Mouse (Mus musculus): ENCODE results near the gene Nr4a1. TPM values are rescaled to one million over a fixed set of nuclear protein-coding genes. Genes with fewer than 3 reads are reported as not detected.

Nr4a1 gene
- polyA plus RNA-seq, 1 experiment from 2014 or later, result 8.8 TPM

DNA sequence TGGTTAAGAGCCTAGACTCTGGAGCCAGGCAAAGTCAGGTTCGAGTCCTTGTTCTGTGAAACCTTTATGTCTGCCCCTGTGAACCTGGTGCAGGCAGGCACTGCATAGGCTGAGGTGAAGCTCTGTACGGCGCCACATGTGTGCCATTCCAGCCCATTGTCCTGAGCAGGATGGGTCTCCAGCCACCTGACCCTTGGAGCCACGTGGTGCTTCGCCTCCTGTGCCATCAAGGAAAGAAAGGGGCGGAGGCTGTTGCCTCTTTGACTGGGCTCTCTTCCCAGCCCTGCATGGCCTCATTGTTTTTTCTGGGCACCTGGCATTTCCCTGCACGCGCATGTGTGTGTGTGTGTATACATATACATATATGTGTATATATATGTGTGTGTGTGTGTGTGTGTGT lies 14.2 kb upstream of the Nr4a1 start:
- no peaks in the 10 kb centered on the region; the same call in 1 of the 2 replicates for H3K4me1 ChIP-seq (ENCODE audit: insufficient read depth)

GRCm38 (mm10) chr15:101240799-101241204 lies 13.3 kb upstream of the Nr4a1 start:
- Histone ChIP-seq H3K9ac (peak overlapping the region; percentile 21; the same call in 1 of the 2 replicates), H3K4me1 (ENCODE audit: insufficient read depth) (no peaks in the 10 kb centered on the region), H3K36me3 (ENCODE audit: insufficient read depth) (no peaks in the 10 kb centered on the region), H3K9me3 (ENCODE audit: low read depth, low read length) (no peaks in the 10 kb centered on the region), H3K4me2 (peak overlapping the region; percentile 53), H3K4me3 (ENCODE audit: low read depth, low read length) (peak overlapping the region; percentile 15; the same call in 1 of the 2 replicates), H3K27ac (ENCODE audit: low read depth) (peak overlapping the region; percentile 13; the same call in 1 of the 2 replicates), H3K27me3 (ENCODE audit: insufficient read depth, low read length) (0 out of 2 replicates have a peak, but pooled peaks cover 3% of the 10 kb centered on the region)
- peak; percentile 95 for TF ChIP-seq CTCF (IDR thresholded peaks at IDR 0.05; ENCODE audit: low read depth)
- ATAC-seq (ENCODE audit: insufficient read depth) (peak; percentile 75), DNase-seq (peak; percentile 96)
- 2% methylated on average over 10 of the region's 10 CpGs for WGBS

More for the DNA sequence above, 14.2 kb upstream of the Nr4a1 start:
- Histone ChIP-seq H3K27me3 (ENCODE audit: insufficient read depth, low read length) (0 out of 2 replicates have a peak, but pooled peaks cover 3% of the 10 kb centered on the region), H3K27ac (ENCODE audit: low read depth) (no peak overlapping the region), H3K36me3 (ENCODE audit: insufficient read depth) (no peaks in the 10 kb centered on the region), H3K4me2 (no peak overlapping the region), H3K9ac (no peak overlapping the region), H3K9me3 (ENCODE audit: low read depth, low read length) (no peaks in the 10 kb centered on the region), H3K4me3 (ENCODE audit: low read depth, low read length) (no peak overlapping the region)
- ATAC-seq (ENCODE audit: insufficient read depth) (no peak), DNase-seq (no peak)
- WGBS, result 59% methylated on average over 8 of the region's 8 CpGs
- TF ChIP-seq CTCF (IDR thresholded peaks at IDR 0.05; ENCODE audit: low read depth), result no peak

GRCm38 (mm10) chr15:101241236-101241635 lies 12.8 kb upstream of the Nr4a1 start:
- Histone ChIP-seq H3K9ac (peak overlapping the region; percentile 21; the same call in 1 of the 2 replicates), H3K27ac (ENCODE audit: low read depth) (peak overlapping the region; percentile 13; the same call in 1 of the 2 replicates), H3K9me3 (ENCODE audit: low read depth, low read length) (no peaks in the 10 kb centered on the region), H3K4me3 (ENCODE audit: low read depth, low read length) (0 out of 2 replicates have a peak overlapping the region, but pooled peaks have one; percentile 15), H3K27me3 (ENCODE audit: insufficient read depth, low read length) (0 out of 2 replicates have a peak, but pooled peaks cover 3% of the 10 kb centered on the region), H3K36me3 (ENCODE audit: insufficient read depth) (no peaks in the 10 kb centered on the region), H3K4me2 (peak overlapping the region; percentile 53), H3K4me1 (ENCODE audit: insufficient read depth) (no peaks in the 10 kb centered on the region)
- no peak for ATAC-seq (ENCODE audit: insufficient read depth)
- no peak for DNase-seq
- WGBS, result 42% methylated on average over 9 of the region's 9 CpGs
- TF ChIP-seq CTCF (IDR thresholded peaks at IDR 0.05; ENCODE audit: low read depth), result no peak

GRCm38 (mm10) chr15:101241853-101242252 lies 12.2 kb upstream of the Nr4a1 start:
- H3K4me2 ChIP-seq, result no peak overlapping the region
- TF ChIP-seq CTCF (IDR thresholded peaks at IDR 0.05; ENCODE audit: low read depth), result no peak
- no peak overlapping the region for H3K4me3 ChIP-seq (ENCODE audit: low read depth, low read length)
- H3K9me3 ChIP-seq (ENCODE audit: low read depth, low read length), result no peaks in the 10 kb centered on the region
- ATAC-seq (ENCODE audit: insufficient read depth) (no peak), DNase-seq (no peak)
- 0 out of 2 replicates have a peak, but pooled peaks cover 3% of the 10 kb centered on the region for H3K27me3 ChIP-seq (ENCODE audit: insufficient read depth, low read length)
- H3K9ac ChIP-seq, result no peak overlapping the region
- H3K4me1 ChIP-seq (ENCODE audit: insufficient read depth), result no peaks in the 10 kb centered on the region; the same call in 1 of the 2 replicates
- WGBS, result 53% methylated on average over 9 of the region's 9 CpGs
- peak overlapping the region; percentile 13; the same call in 1 of the 2 replicates for H3K27ac ChIP-seq (ENCODE audit: low read depth)
- no peaks in the 10 kb centered on the region for H3K36me3 ChIP-seq (ENCODE audit: insufficient read depth)

DNA sequence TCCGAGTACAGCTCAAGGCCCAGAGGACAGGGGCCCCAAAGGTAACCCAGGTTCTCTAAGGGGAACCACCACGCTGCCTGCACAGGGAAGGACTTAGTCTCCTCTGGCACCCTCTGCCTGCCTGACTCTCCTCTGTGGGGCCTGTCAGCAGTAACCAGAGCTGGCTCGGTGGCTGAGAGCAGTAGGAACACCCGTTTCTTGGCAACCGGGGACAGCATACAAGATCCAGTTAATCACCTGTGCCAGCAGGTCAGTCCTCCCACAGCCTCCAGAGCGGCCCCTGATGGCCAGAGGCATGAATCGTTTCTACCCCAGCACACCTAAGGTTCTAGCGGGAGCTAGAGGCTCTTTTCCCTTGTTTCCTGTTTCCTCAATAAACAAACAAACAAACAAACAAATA lies 11.4 kb upstream of the Nr4a1 start:
- Histone ChIP-seq H3K4me3 (ENCODE audit: low read depth, low read length) (no peak overlapping the region), H3K4me1 (ENCODE audit: insufficient read depth) (peaks cover 3% of the 10 kb centered on the region), H3K36me3 (ENCODE audit: insufficient read depth) (no peaks in the 10 kb centered on the region), H3K4me2 (no peak overlapping the region), H3K27ac (ENCODE audit: low read depth) (no peak overlapping the region), H3K9ac (no peak overlapping the region), H3K27me3 (ENCODE audit: insufficient read depth, low read length) (0 out of 2 replicates have a peak, but pooled peaks cover 3% of the 10 kb centered on the region), H3K9me3 (ENCODE audit: low read depth, low read length) (no peaks in the 10 kb centered on the region)
- ATAC-seq (ENCODE audit: insufficient read depth), result no peak
- peak; percentile 41 for TF ChIP-seq CTCF (IDR thresholded peaks at IDR 0.05; ENCODE audit: low read depth)
- DNase-seq, result peak; percentile 67
- WGBS, result 14% methylated on average over 8 of the region's 8 CpGs

DNA sequence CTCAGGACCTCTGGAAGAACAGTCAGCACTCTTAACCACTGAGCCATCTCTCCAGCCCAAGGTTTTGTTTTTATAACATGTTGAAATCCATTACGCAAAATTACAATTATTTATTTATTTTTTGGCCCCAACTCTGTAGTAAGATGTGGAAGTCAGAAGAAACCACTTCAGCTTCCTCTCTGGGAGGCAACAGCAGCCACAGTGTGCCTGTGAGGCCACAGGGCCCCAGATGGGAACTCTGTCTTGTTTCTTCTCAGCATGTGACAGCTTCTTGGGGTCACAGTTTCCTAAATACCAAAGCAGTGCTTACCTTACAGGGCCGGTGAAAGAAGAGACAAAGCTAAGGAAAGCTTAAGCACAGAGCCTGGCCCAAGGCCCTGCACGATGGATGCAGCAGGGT lies 10.1 kb upstream of the Nr4a1 start:
- Histone ChIP-seq H3K27ac (ENCODE audit: low read depth) (no peak overlapping the region), H3K9me3 (ENCODE audit: low read depth, low read length) (no peaks in the 10 kb centered on the region), H3K4me3 (ENCODE audit: low read depth, low read length) (no peak overlapping the region), H3K36me3 (ENCODE audit: insufficient read depth) (no peaks in the 10 kb centered on the region), H3K9ac (no peak overlapping the region), H3K4me2 (no peak overlapping the region), H3K4me1 (ENCODE audit: insufficient read depth) (peaks cover 12% of the 10 kb centered on the region), H3K27me3 (ENCODE audit: insufficient read depth, low read length) (no peaks in the 10 kb centered on the region)
- ATAC-seq (ENCODE audit: insufficient read depth), result no peak
- 72% methylated on average over 3 of the region's 3 CpGs for WGBS
- no peak for DNase-seq
- no peak for TF ChIP-seq CTCF (IDR thresholded peaks at IDR 0.05; ENCODE audit: low read depth)

DNA sequence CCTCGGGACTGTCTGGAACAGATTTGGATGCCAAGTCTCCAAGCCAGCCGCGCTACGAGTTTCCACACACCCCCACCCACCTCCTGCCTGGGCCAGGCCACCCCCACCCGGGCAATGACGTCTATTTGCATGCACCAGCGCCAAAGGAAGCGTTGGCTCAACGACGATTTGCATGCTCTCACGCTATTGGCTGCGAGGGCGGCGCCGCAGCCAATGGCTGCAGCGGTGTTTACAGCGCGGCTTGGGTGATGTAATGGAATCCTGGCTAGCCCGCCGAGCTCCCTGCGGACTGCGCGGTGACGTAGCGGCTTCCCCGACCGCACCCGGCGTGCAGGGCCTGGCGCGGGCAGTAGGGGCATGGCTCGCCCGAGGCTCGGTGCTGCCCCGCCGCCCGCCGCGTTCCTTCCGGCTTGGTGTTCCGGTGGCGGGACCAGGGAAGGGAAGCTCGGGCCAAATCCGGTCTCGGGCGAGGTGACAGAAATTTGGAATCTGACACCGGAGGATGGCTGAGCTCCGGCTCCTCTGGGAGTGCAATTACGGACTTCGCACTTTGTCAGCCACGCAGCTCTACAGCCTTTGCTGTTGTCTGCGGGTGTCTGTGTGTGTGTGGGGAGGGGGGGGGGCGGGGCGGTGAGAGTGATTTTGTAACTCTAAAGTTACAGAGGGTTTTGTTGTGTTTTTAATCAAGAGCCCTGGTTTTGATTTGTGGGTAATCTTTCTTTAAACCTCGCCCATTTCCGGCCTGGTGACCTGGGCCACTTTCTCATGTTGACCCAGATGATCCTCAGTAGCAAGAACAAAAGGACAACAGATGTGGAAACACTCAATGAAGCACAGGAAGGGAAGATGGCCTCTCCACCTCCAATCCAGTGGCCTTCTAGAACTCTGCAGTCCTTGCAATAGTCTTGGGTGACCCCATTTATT lies 7.6 kb upstream of the Nr4a1 start:
- no peaks in the 10 kb centered on the region for H3K36me3 ChIP-seq (ENCODE audit: insufficient read depth)
- H3K4me2 ChIP-seq, result peak overlapping the region; percentile 64
- peak overlapping the region; percentile 32 for H3K4me3 ChIP-seq (ENCODE audit: low read depth, low read length)
- peaks cover 12% of the 10 kb centered on the region for H3K4me1 ChIP-seq (ENCODE audit: insufficient read depth)
- peak overlapping the region; percentile 89 for H3K27ac ChIP-seq (ENCODE audit: low read depth)
- H3K9me3 ChIP-seq (ENCODE audit: low read depth, low read length), result no peaks in the 10 kb centered on the region
- peak; percentile 42; the same call in 1 of the 2 replicates for TF ChIP-seq CTCF (IDR thresholded peaks at IDR 0.05; ENCODE audit: low read depth)
- no peaks in the 10 kb centered on the region for H3K27me3 ChIP-seq (ENCODE audit: insufficient read depth, low read length)
- WGBS, result 1% methylated on average over 56 of the region's 56 CpGs
- peak overlapping the region; percentile 54 for H3K9ac ChIP-seq
- DNase-seq (peak; percentile 99), ATAC-seq (ENCODE audit: insufficient read depth) (peak; percentile 98)
